Mouse (Mus musculus) forebrain, embryonic 12.5 days (tissue): ENCODE measurements at regions not wholly inside any gene's neighbourhood (a gene's known extent, or its start where the extent isn't known, plus 50 kb on each side); places are given as distances from the start of the nearest gene placed in this dataset.

Experiments used
- ATAC-seq: fragments of 200-750 bp; cut with Nextera tagmentation; 2 replicates; pipeline ENCODE4 v1.8.0; 2017; ENCODE audit warnings: moderate TSS enrichment; ENCODE audit not compliant: low FRiP score
- H3K27ac ChIP-seq: fragments of 300-500 bp; sonication (generic); 2 replicates; pipeline ENCODE4 v1.5.1; 2016; ENCODE audit warnings: mild to moderate bottlenecking
- H3K27me3 ChIP-seq: fragments of 300-500 bp; sonication (generic); 2 replicates; pipeline ENCODE4 v1.6.1; 2016; ENCODE audit warnings: mild to moderate bottlenecking
- H3K36me3 ChIP-seq: fragments of 300-500 bp; sonication (generic); replicated peaks from 2 replicates; pipeline ENCODE4 v1.6.1; 2016; ENCODE audit warnings: mild to moderate bottlenecking
- H3K4me1 ChIP-seq: fragments of 300-500 bp; sonication (generic); 2 replicates; pipeline ENCODE4 v1.6.1; 2016
- H3K4me2 ChIP-seq: fragments of 300-500 bp; sonication (generic); 2 replicates; pipeline ENCODE4 v1.6.1; 2016; ENCODE audit warnings: mild to moderate bottlenecking, moderate library complexity
- H3K4me3 ChIP-seq: fragments of 300-500 bp; sonication (generic); replicated peaks from 2 replicates; pipeline ENCODE4 v1.5.1; 2016; ENCODE audit warnings: mild to moderate bottlenecking
- H3K9ac ChIP-seq: fragments of 300-500 bp; sonication (generic); 2 replicates; pipeline ENCODE4 v1.6.1; 2016; ENCODE audit warnings: mild to moderate bottlenecking
- H3K9me3 ChIP-seq: fragments of 300-500 bp; sonication (generic); 2 replicates; pipeline ENCODE4 v1.6.1; 2016
- WGBS: fragments of 180-500 bp; shearing (Covaris S2); methylation state at CpG from one replicate; pipeline ENCODE4 v1.1.7; 2016; 5-methylcytosine and 5-hydroxymethylcytosine counted together

- ATAC-seq: no peak
- Histone ChIP-seq H3K4me2 (no peak overlapping the region), H3K9ac (no peak overlapping the region), H3K27me3 (no peaks in the 10 kb centered on the region), H3K27ac (no peak overlapping the region), H3K9me3 (no peaks in the 10 kb centered on the region), H3K36me3 (no peaks in the 10 kb centered on the region), H3K4me1 (no peaks in the 10 kb centered on the region), H3K4me3 (no peak overlapping the region)
- 70% methylated on average over 9 of the region's 9 CpGs for WGBS
Observed at GRCm38 (mm10) chr5:45292833-45293546, 157.0 kb downstream of the Qdpr start.

- H3K4me1 ChIP-seq: no peaks in the 10 kb centered on the region
- H3K36me3 ChIP-seq: no peaks in the 10 kb centered on the region
- H3K4me3 ChIP-seq: no peak overlapping the region
- no peak overlapping the region for H3K4me2 ChIP-seq
- no peak overlapping the region for H3K27ac ChIP-seq
- no peaks in the 10 kb centered on the region for H3K27me3 ChIP-seq
- H3K9ac ChIP-seq: no peak overlapping the region
- H3K9me3 ChIP-seq: no peaks in the 10 kb centered on the region
- ATAC-seq: no peak
- 95% methylated on average over 1 of the region's 1 CpGs for WGBS
Observed at GRCm38 (mm10) chr5:45292383-45292782, 157.7 kb downstream of the Qdpr start.

- no peaks in the 10 kb centered on the region for H3K9me3 ChIP-seq
- no peak overlapping the region for H3K27ac ChIP-seq
- 92% methylated on average over 1 of the region's 1 CpGs for WGBS
- no peaks in the 10 kb centered on the region for H3K4me1 ChIP-seq
- no peak overlapping the region for H3K9ac ChIP-seq
- ATAC-seq: no peak
- H3K4me3 ChIP-seq: no peak overlapping the region
- H3K36me3 ChIP-seq: no peaks in the 10 kb centered on the region
- H3K27me3 ChIP-seq: no peaks in the 10 kb centered on the region
- H3K4me2 ChIP-seq: no peak overlapping the region
Observed at GRCm38 (mm10) chr5:45291752-45292151, 158.3 kb downstream of the Qdpr start.

GRCm38 (mm10) chr5:45291276-45291675 lies 158.8 kb downstream of the Qdpr start:
- no peaks in the 10 kb centered on the region for H3K9me3 ChIP-seq
- H3K4me1 ChIP-seq: no peaks in the 10 kb centered on the region
- H3K9ac ChIP-seq: no peak overlapping the region
- no peak overlapping the region for H3K4me2 ChIP-seq
- WGBS: 93% methylated on average over 3 of the region's 3 CpGs
- H3K27ac ChIP-seq: no peak overlapping the region
- no peaks in the 10 kb centered on the region for H3K36me3 ChIP-seq
- no peak for ATAC-seq
- no peak overlapping the region for H3K4me3 ChIP-seq
- no peaks in the 10 kb centered on the region for H3K27me3 ChIP-seq

- no peak overlapping the region for H3K9ac ChIP-seq
- no peak overlapping the region for H3K4me3 ChIP-seq
- no peak overlapping the region for H3K4me2 ChIP-seq
- H3K4me1 ChIP-seq: peaks cover 17% of the 10 kb centered on the region
- no peak for ATAC-seq
- no peaks in the 10 kb centered on the region for H3K27me3 ChIP-seq
- 86% methylated on average over 8 of the region's 8 CpGs for WGBS
- H3K9me3 ChIP-seq: no peaks in the 10 kb centered on the region
- no peaks in the 10 kb centered on the region for H3K36me3 ChIP-seq
- no peak overlapping the region for H3K27ac ChIP-seq
Observed at GRCm38 (mm10) chr5:45286454-45286853, 163.6 kb downstream of the Qdpr start.

GRCm38 (mm10) chr5:45284680-45285079 lies 165.4 kb downstream of the Qdpr start:
- H3K4me1 ChIP-seq: peaks cover 17% of the 10 kb centered on the region
- no peak overlapping the region for H3K4me3 ChIP-seq
- ATAC-seq: no peak
- H3K36me3 ChIP-seq: no peaks in the 10 kb centered on the region
- H3K4me2 ChIP-seq: no peak overlapping the region
- no peaks in the 10 kb centered on the region for H3K27me3 ChIP-seq
- no peak overlapping the region for H3K9ac ChIP-seq
- H3K9me3 ChIP-seq: no peaks in the 10 kb centered on the region
- H3K27ac ChIP-seq: no peak overlapping the region

- ATAC-seq: no peak
- Histone ChIP-seq H3K9me3 (no peaks in the 10 kb centered on the region), H3K4me3 (no peak overlapping the region), H3K27ac (no peak overlapping the region), H3K4me2 (no peak overlapping the region), H3K36me3 (no peaks in the 10 kb centered on the region), H3K27me3 (no peaks in the 10 kb centered on the region), H3K9ac (no peak overlapping the region), H3K4me1 (peaks cover 20% of the 10 kb centered on the region)
- 48% methylated on average over 2 of the region's 2 CpGs for WGBS
Observed at GRCm38 (mm10) chr5:45283908-45284415, 166.1 kb downstream of the Qdpr start.

- Histone ChIP-seq H3K4me1 (peaks cover 31% of the 10 kb centered on the region), H3K27me3 (no peaks in the 10 kb centered on the region), H3K36me3 (no peaks in the 10 kb centered on the region), H3K9me3 (no peaks in the 10 kb centered on the region), H3K27ac (0 out of 2 replicates have a peak overlapping the region, but pooled peaks have one; percentile 14), H3K9ac (no peak overlapping the region), H3K4me3 (no peak overlapping the region), H3K4me2 (no peak overlapping the region)
- ATAC-seq: peak; percentile 67; the same call in 1 of the 2 replicates
- 31% methylated on average over 9 of the region's 9 CpGs for WGBS
Observed at GRCm38 (mm10) chr5:45282207-45282930, 167.7 kb downstream of the Qdpr start.

- Histone ChIP-seq H3K9me3 (no peaks in the 10 kb centered on the region), H3K36me3 (no peaks in the 10 kb centered on the region), H3K27me3 (no peaks in the 10 kb centered on the region), H3K9ac (no peak overlapping the region), H3K4me1 (peaks cover 23% of the 10 kb centered on the region), H3K4me3 (peak overlapping the region; percentile 28; the same call in 1 of the 2 replicates), H3K27ac (no peak overlapping the region), H3K4me2 (peak overlapping the region; percentile 61)
- ATAC-seq: peak; percentile 76
- 3% methylated on average over 9 of the region's 9 CpGs for WGBS
Observed at GRCm38 (mm10) chr5:45278571-45278970, 171.5 kb downstream of the Qdpr start.

GRCm38 (mm10) chr5:45278005-45278432 lies 172.0 kb downstream of the Qdpr start:
- Histone ChIP-seq H3K9ac (peak overlapping the region; percentile 45; the same call in 1 of the 2 replicates), H3K36me3 (no peaks in the 10 kb centered on the region), H3K4me2 (peak overlapping the region; percentile 61), H3K27me3 (no peaks in the 10 kb centered on the region), H3K27ac (peak overlapping the region; percentile 47; the same call in 1 of the 2 replicates), H3K4me3 (peak overlapping the region; percentile 28), H3K4me1 (peaks cover 22% of the 10 kb centered on the region), H3K9me3 (no peaks in the 10 kb centered on the region)
- WGBS: 1% methylated on average over 10 of the region's 10 CpGs
- peak; percentile 72 for ATAC-seq

- ATAC-seq: no peak
- 83% methylated on average over 3 of the region's 3 CpGs for WGBS
- H3K4me1 ChIP-seq: peaks cover 6% of the 10 kb centered on the region
- no peaks in the 10 kb centered on the region for H3K9me3 ChIP-seq
- H3K36me3 ChIP-seq: no peaks in the 10 kb centered on the region
- no peak overlapping the region for H3K4me2 ChIP-seq
- H3K4me3 ChIP-seq: no peak overlapping the region
- H3K27me3 ChIP-seq: no peaks in the 10 kb centered on the region
- H3K9ac ChIP-seq: no peak overlapping the region
- no peak overlapping the region for H3K27ac ChIP-seq
Observed at GRCm38 (mm10) chr5:45270679-45271078, 179.4 kb downstream of the Qdpr start.

- Histone ChIP-seq H3K4me2 (no peak overlapping the region), H3K9ac (no peak overlapping the region), H3K27me3 (no peaks in the 10 kb centered on the region), H3K9me3 (no peaks in the 10 kb centered on the region), H3K27ac (no peak overlapping the region), H3K4me3 (no peak overlapping the region), H3K4me1 (peaks cover 6% of the 10 kb centered on the region), H3K36me3 (no peaks in the 10 kb centered on the region)
- no peak for ATAC-seq
- 77% methylated on average over 5 of the region's 5 CpGs for WGBS
Observed at GRCm38 (mm10) chr5:45269391-45269790, 180.6 kb downstream of the Qdpr start.
